Mouse (Mus musculus) kidney, embryonic 16.5 days (tissue): ENCODE data around the gene Atl3. TPM values are rescaled to one million over a fixed set of nuclear protein-coding genes. Genes with fewer than 3 reads are reported as not detected.
A peak's percentile ranks its signal among the peaks of the same experiment; 100 is the strongest.

Experiments
- ATAC-seq: fragments of 200-750 bp; cut with Nextera tagmentation; 2 replicates; pipeline ENCODE4 v1.8.0; 2017; ENCODE audit warnings: moderate TSS enrichment; ENCODE audit not compliant: low FRiP score, low TSS enrichment
- H3K27ac ChIP-seq: fragments of 300-500 bp; sonication (generic); 2 replicates; pipeline ENCODE4 v1.5.1; 2014; ENCODE audit warnings: low read length
- H3K27me3 ChIP-seq: fragments of 300-500 bp; sonication (generic); 2 replicates; pipeline ENCODE4 v1.6.1; 2014; ENCODE audit warnings: low read length, control low read depth, mixed read lengths; ENCODE audit not compliant: insufficient read depth
- H3K36me3 ChIP-seq: fragments of 300-500 bp; sonication (generic); 2 replicates; pipeline ENCODE4 v1.6.1; 2014; ENCODE audit warnings: low read length, control low read depth, mixed read lengths; ENCODE audit not compliant: insufficient read depth
- H3K4me1 ChIP-seq: fragments of 300-500 bp; sonication (generic); 2 replicates; pipeline ENCODE4 v1.6.1; 2014; ENCODE audit warnings: low read length, control low read depth, mixed read lengths; ENCODE audit not compliant: insufficient read depth
- H3K4me2 ChIP-seq: fragments of 300-500 bp; sonication (generic); replicated peaks from 2 replicates; pipeline ENCODE4 v1.6.1; 2014; ENCODE audit warnings: low read depth, low read length
- H3K4me3 ChIP-seq: fragments of 300-500 bp; sonication (generic); 2 replicates; pipeline ENCODE4 v1.5.1; 2014; ENCODE audit warnings: mild to moderate bottlenecking, low read length
- H3K9ac ChIP-seq: fragments of 300-500 bp; sonication (generic); replicated peaks from 2 replicates; pipeline ENCODE4 v1.6.1; 2014; ENCODE audit warnings: low read length
- H3K9me3 ChIP-seq: fragments of 300-500 bp; sonication (generic); 2 replicates; pipeline ENCODE4 v1.6.1; 2016; ENCODE audit warnings: low read length, control low read depth
- WGBS: fragments of 180-500 bp; shearing (Covaris S2); extraction: QIAGEN DNeasy Blood & Tissue Kit; methylation state at CpG from one replicate; pipeline ENCODE4 v1.1.7; 2014; 5-methylcytosine and 5-hydroxymethylcytosine counted together
- polyA plus RNA-seq: library from polyadenylated mRNA; unstranded; fragments of >200 nt; fragmentation: Nextera tagmentation; extraction: Ambion mirVana; gene quantifications from 2 replicates; pipeline ENCODE4 v1.2.1, GENCODE M21; 2015

Gene Atl3
- polyA plus RNA-seq, 1 experiment from 2014 or later = 13.1 TPM

- 84% methylated on average over 1 of the region's 1 CpGs for WGBS
- no peak overlapping the region for H3K27ac ChIP-seq
- no peak overlapping the region for H3K4me3 ChIP-seq
- H3K36me3 ChIP-seq = peaks cover 39% of the 10 kb centered on the region
- no peaks in the 10 kb centered on the region for H3K27me3 ChIP-seq
- no peak overlapping the region for H3K9ac ChIP-seq
- H3K4me1 ChIP-seq = no peaks in the 10 kb centered on the region
- no peak overlapping the region for H3K4me2 ChIP-seq
- peaks cover 6% of the 10 kb centered on the region for H3K9me3 ChIP-seq
- ATAC-seq = no peak
Measured at GRCm38 (mm10) chr19:7523292-7523691, 29.5 kb downstream of the Atl3 start.

- Histone ChIP-seq H3K4me2 (no peak overlapping the region), H3K4me1 (no peaks in the 10 kb centered on the region), H3K4me3 (no peak overlapping the region), H3K9ac (no peak overlapping the region), H3K27ac (no peak overlapping the region), H3K36me3 (peaks cover 35% of the 10 kb centered on the region), H3K27me3 (no peaks in the 10 kb centered on the region), H3K9me3 (peaks cover 6% of the 10 kb centered on the region)
- ATAC-seq = no peak
Measured at GRCm38 (mm10) chr19:7523781-7524180, 29.9 kb downstream of the Atl3 start.

GRCm38 (mm10) chr19:7524879-7525278 lies 31.0 kb downstream of the Atl3 start:
- H3K4me2 ChIP-seq = no peak overlapping the region
- peaks cover 6% of the 10 kb centered on the region for H3K9me3 ChIP-seq
- no peaks in the 10 kb centered on the region for H3K4me1 ChIP-seq
- no peak overlapping the region for H3K9ac ChIP-seq
- H3K36me3 ChIP-seq = peaks cover 32% of the 10 kb centered on the region
- H3K27ac ChIP-seq = no peak overlapping the region
- no peak for ATAC-seq
- no peak overlapping the region for H3K4me3 ChIP-seq
- no peaks in the 10 kb centered on the region for H3K27me3 ChIP-seq
- WGBS = 65% methylated on average over 3 of the region's 3 CpGs

- no peak overlapping the region for H3K4me2 ChIP-seq
- no peaks in the 10 kb centered on the region for H3K9me3 ChIP-seq
- no peak overlapping the region for H3K27ac ChIP-seq
- no peaks in the 10 kb centered on the region for H3K4me1 ChIP-seq
- H3K9ac ChIP-seq = no peak overlapping the region
- H3K27me3 ChIP-seq = no peaks in the 10 kb centered on the region
- H3K36me3 ChIP-seq = peaks cover 36% of the 10 kb centered on the region
- 61% methylated on average over 7 of the region's 7 CpGs for whole genome bisulfite sequencing
- H3K4me3 ChIP-seq = no peak overlapping the region
- peak; percentile 70 for ATAC-seq
Measured at GRCm38 (mm10) chr19:7528639-7529428, 35.0 kb downstream of the Atl3 start.

- no peaks in the 10 kb centered on the region for H3K9me3 ChIP-seq
- H3K4me3 ChIP-seq = no peak overlapping the region
- peaks cover 39% of the 10 kb centered on the region for H3K36me3 ChIP-seq
- no peak overlapping the region for H3K4me2 ChIP-seq
- no peak overlapping the region for H3K27ac ChIP-seq
- H3K9ac ChIP-seq = no peak overlapping the region
- H3K4me1 ChIP-seq = no peaks in the 10 kb centered on the region
- ATAC-seq = no peak
- no peaks in the 10 kb centered on the region for H3K27me3 ChIP-seq
- WGBS = 90% methylated on average over 5 of the region's 5 CpGs
Measured at GRCm38 (mm10) chr19:7531906-7532305, 38.1 kb downstream of the Atl3 start.

GRCm38 (mm10) chr19:7533891-7534290 lies 40.1 kb downstream of the Atl3 start:
- no peaks in the 10 kb centered on the region for H3K27me3 ChIP-seq
- no peaks in the 10 kb centered on the region for H3K9me3 ChIP-seq
- no peak overlapping the region for H3K27ac ChIP-seq
- no peak overlapping the region for H3K4me2 ChIP-seq
- ATAC-seq = no peak
- 92% methylated on average over 5 of the region's 5 CpGs for WGBS
- no peak overlapping the region for H3K9ac ChIP-seq
- H3K36me3 ChIP-seq = peaks cover 41% of the 10 kb centered on the region
- no peak overlapping the region for H3K4me3 ChIP-seq
- H3K4me1 ChIP-seq = no peaks in the 10 kb centered on the region

GRCm38 (mm10) chr19:7548924-7549323 lies 55.1 kb downstream of the Atl3 start:
- 88% methylated on average over 3 of the region's 3 CpGs for WGBS
- Histone ChIP-seq H3K27ac (no peak overlapping the region), H3K4me1 (no peaks in the 10 kb centered on the region), H3K4me3 (no peak overlapping the region), H3K9ac (no peak overlapping the region), H3K9me3 (no peaks in the 10 kb centered on the region), H3K36me3 (no peaks in the 10 kb centered on the region), H3K4me2 (no peak overlapping the region), H3K27me3 (no peaks in the 10 kb centered on the region)
- no peak for ATAC-seq

GRCm38 (mm10) chr19:7551550-7552300 lies 57.9 kb downstream of the Atl3 start:
- Histone ChIP-seq H3K4me3 (no peak overlapping the region), H3K27me3 (no peaks in the 10 kb centered on the region), H3K4me2 (no peak overlapping the region), H3K9ac (no peak overlapping the region), H3K27ac (no peak overlapping the region), H3K9me3 (no peaks in the 10 kb centered on the region), H3K4me1 (no peaks in the 10 kb centered on the region), H3K36me3 (no peaks in the 10 kb centered on the region)
- no peak for ATAC-seq
- WGBS = 57% methylated on average over 4 of the region's 4 CpGs

GRCm38 (mm10) chr19:7552301-7552673 lies 58.4 kb downstream of the Atl3 start:
- no peak overlapping the region for H3K27ac ChIP-seq
- no peaks in the 10 kb centered on the region for H3K36me3 ChIP-seq
- H3K9me3 ChIP-seq = no peaks in the 10 kb centered on the region
- no peak overlapping the region for H3K9ac ChIP-seq
- H3K4me2 ChIP-seq = no peak overlapping the region
- 73% methylated on average over 2 of the region's 2 CpGs for WGBS
- no peaks in the 10 kb centered on the region for H3K27me3 ChIP-seq
- ATAC-seq = no peak
- H3K4me3 ChIP-seq = no peak overlapping the region
- H3K4me1 ChIP-seq = no peaks in the 10 kb centered on the region

- Histone ChIP-seq H3K9me3 (no peaks in the 10 kb centered on the region), H3K27me3 (no peaks in the 10 kb centered on the region), H3K9ac (no peak overlapping the region), H3K4me3 (no peak overlapping the region), H3K36me3 (no peaks in the 10 kb centered on the region), H3K27ac (no peak overlapping the region), H3K4me1 (peaks cover 5% of the 10 kb centered on the region; the same call in 1 of the 2 replicates), H3K4me2 (no peak overlapping the region)
- no peak for ATAC-seq
Measured at GRCm38 (mm10) chr19:7553441-7553840, 59.6 kb downstream of the Atl3 start.
